Mouse (Mus musculus) thymus, postnatal 0 days (tissue): ENCODE measurements around the gene Vmn2r85. TPM values are rescaled to one million over a fixed set of nuclear protein-coding genes. Genes with fewer than 3 reads are reported as not detected.
"Not testable (repeated sequence)": the region's sequence is repeated elsewhere in the genome, so short reads cannot be mapped to it uniquely, and the experiment has no call there.

Experiments
- DNase-seq: peaks from one replicate; pipeline ENCODE4 v3.0.0-alpha.2; 2015; ENCODE audit warnings: low spot score
- polyA plus RNA-seq: library from polyadenylated mRNA; unstranded; fragments of >200 nt; fragmentation: Nextera tagmentation; extraction: Ambion mirVana; gene quantifications from 2 replicates; pipeline ENCODE4 v1.2.1, GENCODE M21; 2015

Gene Vmn2r85
- not detected in 2 replicates for polyA plus RNA-seq

GRCm38 (mm10) chr10:130429603-130430002 lies at the start of gene Vmn2r85:
Gene Vmn2r85, minus strand, starts transcription at chr10:130429703.
- not testable (repeated sequence) for DNase-seq

- DNase-seq = no peak
Measured at GRCm38 (mm10) chr10:130470311-130470760, 40.8 kb upstream of the Vmn2r85 start.

- DNase-seq = not testable (repeated sequence)
Measured at GRCm38 (mm10) chr10:130455950-130456349, 26.4 kb upstream of the Vmn2r85 start, which contains the start of gene Vmn2r86. Gene Vmn2r86, minus strand, starts transcription at chr10:130456050.

- no peak for DNase-seq
Measured at GRCm38 (mm10) chr10:130444776-130445175, 15.3 kb upstream of the Vmn2r85 start.

GRCm38 (mm10) chr10:130434185-130434898 lies 4.8 kb upstream of the Vmn2r85 start:
- DNase-seq = not testable (repeated sequence)

GRCm38 (mm10) chr10:130422368-130422767 lies 7.1 kb downstream of the Vmn2r85 start:
- not testable (repeated sequence) for DNase-seq

- DNase-seq = no peak
Measured at GRCm38 (mm10) chr10:130420401-130420800, 9.1 kb downstream of the Vmn2r85 start.

- DNase-seq = not testable (repeated sequence)
Measured at GRCm38 (mm10) chr10:130419954-130420353, 9.5 kb downstream of the Vmn2r85 start.

- not testable (repeated sequence) for DNase-seq
Measured at GRCm38 (mm10) chr10:130416352-130416751, 13.2 kb downstream of the Vmn2r85 start.

GRCm38 (mm10) chr10:130412167-130412698 lies 17.3 kb downstream of the Vmn2r85 start:
- DNase-seq = not testable (repeated sequence)

GRCm38 (mm10) chr10:130394232-130394631 lies 35.3 kb downstream of the Vmn2r85 start, which contains the start of gene Vmn2r84:
Gene Vmn2r84, minus strand, starts transcription at chr10:130394332.
- no peak for DNase-seq

- DNase-seq = no peak
Measured at GRCm38 (mm10) chr10:130375145-130375544, 54.4 kb downstream of the Vmn2r85 start.

- DNase-seq = no peak
Measured at GRCm38 (mm10) chr10:130372491-130373173, 56.9 kb downstream of the Vmn2r85 start.

- no peak for DNase-seq
Measured at GRCm38 (mm10) chr10:130371644-130372043, 57.9 kb downstream of the Vmn2r85 start.

GRCm38 (mm10) chr10:130370005-130370682 lies 59.4 kb downstream of the Vmn2r85 start:
- DNase-seq = no peak

- DNase-seq = no peak
Measured at GRCm38 (mm10) chr10:130368384-130368783, 61.1 kb downstream of the Vmn2r85 start.

- no peak for DNase-seq
Measured at GRCm38 (mm10) chr10:130364766-130365165, 64.7 kb downstream of the Vmn2r85 start.
